Mouse (Mus musculus) kidney, postnatal 0 days (tissue): ENCODE results near the gene Glmp. TPM values are rescaled to one million over a fixed set of nuclear protein-coding genes. Genes with fewer than 3 reads are reported as not detected.
"Not testable (repeated sequence)": the region's sequence is repeated elsewhere in the genome, so short reads cannot be mapped to it uniquely, and the experiment has no call there.

ENCODE experiments used
- ATAC-seq: fragments of 200-750 bp; cut with Nextera tagmentation; replicated peaks from 2 replicates; pipeline ENCODE4 v1.8.0; 2017; ENCODE audit warnings: low read depth, moderate number of reproducible peaks, moderate TSS enrichment, moderate library complexity; ENCODE audit not compliant: low FRiP score
- DNase-seq: peaks from one replicate; pipeline ENCODE4 v3.0.0-alpha.2; 2016; ENCODE audit warnings: low spot score
- H3K27ac ChIP-seq: fragments of 300-500 bp; sonication (generic); 2 replicates; pipeline ENCODE4 v1.5.1; 2014; ENCODE audit warnings: mild to moderate bottlenecking
- H3K27me3 ChIP-seq: fragments of 300-500 bp; sonication (generic); 2 replicates; pipeline ENCODE4 v1.6.1; 2014; ENCODE audit warnings: low read length, mixed read lengths; ENCODE audit not compliant: insufficient read depth
- H3K36me3 ChIP-seq: fragments of 300-500 bp; sonication (generic); 2 replicates; pipeline ENCODE4 v1.6.1; 2014; ENCODE audit warnings: low read length, mixed read lengths; ENCODE audit not compliant: insufficient read depth
- H3K4me1 ChIP-seq: fragments of 300-500 bp; sonication (generic); replicated peaks from 2 replicates; pipeline ENCODE4 v1.6.1; 2014; ENCODE audit warnings: antibody characterized with exemption, low read length, mixed read lengths; ENCODE audit not compliant: insufficient read depth
- H3K4me2 ChIP-seq: fragments of 300-500 bp; sonication (generic); 2 replicates; pipeline ENCODE4 v1.6.1; 2014; ENCODE audit warnings: mild to moderate bottlenecking, low read length, moderate library complexity, mixed read lengths
- H3K4me3 ChIP-seq: fragments of 300-500 bp; sonication (generic); replicated peaks from 2 replicates; pipeline ENCODE4 v1.5.1; 2014; ENCODE audit warnings: low read depth, low read length
- H3K9ac ChIP-seq: fragments of 300-500 bp; sonication (generic); 2 replicates; pipeline ENCODE4 v1.6.1; 2014; ENCODE audit warnings: low read depth, low read length
- H3K9me3 ChIP-seq: fragments of 300-500 bp; sonication (generic); replicated peaks from 2 replicates; pipeline ENCODE4 v1.6.1; 2016; ENCODE audit warnings: low read length, inconsistent platforms, mixed read lengths
- WGBS: fragments of 180-500 bp; shearing (Covaris S2); extraction: QIAGEN DNeasy Blood & Tissue Kit; methylation state at CpG from one replicate; pipeline ENCODE4 v1.1.7; 2014; 5-methylcytosine and 5-hydroxymethylcytosine counted together
- polyA plus RNA-seq: library from polyadenylated mRNA; unstranded; fragments of >200 nt; fragmentation: Nextera tagmentation; extraction: Ambion mirVana; gene quantifications from 2 replicates; pipeline ENCODE4 v1.2.1, GENCODE M21; 2015

Glmp gene
- polyA plus RNA-seq, 1 experiment from 2014 or later, result 306 TPM

GRCm38 (mm10) chr3:88376644-88377043, 51.8 kb downstream of the Glmp start:
- ATAC-seq, result not testable (repeated sequence)

GRCm38 (mm10) chr3:88378599-88378998, 53.8 kb downstream of the Glmp start, which contains the start of gene Bglap2:
Gene Bglap2, minus strand, starts transcription at chr3:88378699.
- H3K9ac ChIP-seq, H3K27ac ChIP-seq, H3K36me3 ChIP-seq, H3K9me3 ChIP-seq, H3K27me3 ChIP-seq, H3K4me1 ChIP-seq, H3K4me2 ChIP-seq, ATAC-seq, DNase-seq, H3K4me3 ChIP-seq: not testable (repeated sequence)
- 76% methylated on average over 5 of the region's 5 CpGs for WGBS

More at GRCm38 (mm10) chr3:88376644-88377043, 51.8 kb downstream of the Glmp start:
- not testable (repeated sequence) for H3K9ac ChIP-seq, H3K36me3 ChIP-seq, H3K4me3 ChIP-seq, H3K27me3 ChIP-seq, H3K9me3 ChIP-seq, DNase-seq, H3K4me1 ChIP-seq
- Histone ChIP-seq H3K27ac (0 out of 2 replicates have a peak overlapping the region, but pooled peaks have one; percentile 64), H3K4me2 (peak overlapping the region; percentile 39; the same call in 1 of the 2 replicates)
- 16% methylated on average over 5 of the region's 7 CpGs for WGBS

Other genes with a start within 250 kb of the Glmp start
- gene Ttc24, start 246.7 kb upstream of the Glmp start, polyA plus RNA-seq, result not detected in 2 replicates
- 6.8 and 8.2 TPM in 2 replicates for gene Iqgap3, start 243.1 kb upstream of the Glmp start, polyA plus RNA-seq
- gene Mef2d, start 182.7 kb upstream of the Glmp start, polyA plus RNA-seq, result 14.4 and 16.2 TPM in 2 replicates
- gene Rhbg, start 70.3 kb upstream of the Glmp start, polyA plus RNA-seq, result 23.2 and 24.2 TPM in 2 replicates
- 3.8 and 5.1 TPM in 2 replicates for gene Gm38392, start 37.8 kb upstream of the Glmp start, polyA plus RNA-seq
- 13.0 and 13.8 TPM in 2 replicates for gene Tsacc, start 28.0 kb upstream of the Glmp start, polyA plus RNA-seq
- gene Cct3, start 27.9 kb upstream of the Glmp start, polyA plus RNA-seq, result 373 and 411 TPM in 2 replicates
- 6.3 and 7.4 TPM in 2 replicates for gene Tmem79, start 11.1 kb downstream of the Glmp start, polyA plus RNA-seq
- 26.7 and 30.9 TPM in 2 replicates for gene Smg5, start 11.2 kb downstream of the Glmp start, polyA plus RNA-seq
- 15.4 and 16.6 TPM in 2 replicates for gene Paqr6, start 39.6 kb downstream of the Glmp start, polyA plus RNA-seq
- gene Bglap3, start 47.7 kb downstream of the Glmp start, polyA plus RNA-seq, result 3.8 and 4.7 TPM in 2 replicates
- 4.2 and 7.1 TPM in 2 replicates for gene Bglap2, start 53.7 kb downstream of the Glmp start, polyA plus RNA-seq
- not detected in 2 replicates for gene Bglap, start 59.4 kb downstream of the Glmp start, polyA plus RNA-seq
- 97.5 and 107 TPM in 2 replicates for gene Pmf1, start 85.3 kb downstream of the Glmp start, polyA plus RNA-seq
- 17.1 and 17.7 TPM in 2 replicates for gene Slc25a44, start 100.1 kb downstream of the Glmp start, polyA plus RNA-seq
- gene Sema4a, start 136.2 kb downstream of the Glmp start, polyA plus RNA-seq, result 32.6 and 33.3 TPM in 2 replicates
- gene Lmna, start 184.9 kb downstream of the Glmp start, polyA plus RNA-seq, result 99.3 and 108 TPM in 2 replicates
- gene Mex3a, start 207.4 kb downstream of the Glmp start, polyA plus RNA-seq, result 12.5 and 13.8 TPM in 2 replicates
- gene Rab25, start 223.3 kb downstream of the Glmp start, polyA plus RNA-seq, result 27.4 and 28.9 TPM in 2 replicates
- 164 and 173 TPM in 2 replicates for gene Lamtor2, start 228.1 kb downstream of the Glmp start, polyA plus RNA-seq
- 35.1 and 35.9 TPM in 2 replicates for gene Ubqln4, start 228.7 kb downstream of the Glmp start, polyA plus RNA-seq